Mouse (Mus musculus) MEL (cell line): ENCODE results near the gene Gm45337. TPM values are rescaled to one million over a fixed set of nuclear protein-coding genes. Genes with fewer than 3 reads are reported as not detected.

ENCODE experiments used
- DNase-seq: peaks from one replicate; pipeline ENCODE4 v3.0.0; 2011; ENCODE audit warnings: low read depth, low spot score
- H3K27ac ChIP-seq: 2 replicates; pipeline ENCODE4 v1.5.1; 2012; ENCODE audit warnings: low read depth, mild to moderate bottlenecking, control low read depth, low read length, moderate library complexity; ENCODE audit not compliant: control insufficient read depth
- H3K27me3 ChIP-seq, 2 experiments: fragments of 150-350 bp in 1 of 2; sonication (generic) in 1 of 2; 2 replicates each; pipeline ENCODE4 v1.6.1; 2012; ENCODE audit warnings: low read length in 2 of 2, mild to moderate bottlenecking in 2 of 2, improper control_type of control experiment in 1 of 2, moderate library complexity in 1 of 2; ENCODE audit not compliant: insufficient read depth in 2 of 2, control insufficient read depth in 1 of 2
- H3K36me3 ChIP-seq, 2 experiments: 2 replicates each; pipeline ENCODE4 v1.6.1; 2012 to 2014; ENCODE audit warnings: low read length in 2 of 2, improper control_type of control experiment in 1 of 2, inconsistent platforms in 1 of 2, mild to moderate bottlenecking in 1 of 2; ENCODE audit not compliant: insufficient read depth in 2 of 2, control insufficient read depth in 1 of 2
- H3K4me1 ChIP-seq, 2 experiments: fragments of 150-350 bp in 1 of 2; sonication (generic) in 1 of 2; 2 replicates each; pipeline ENCODE4 v1.6.1; 2012; ENCODE audit warnings: low read length in 2 of 2, improper control_type of control experiment in 1 of 2, mild to moderate bottlenecking in 1 of 2; ENCODE audit not compliant: insufficient read depth in 2 of 2, control insufficient read depth in 1 of 2
- H3K4me3 ChIP-seq, 2 experiments: fragments of 150-350 bp in 1 of 2; sonication (generic) in 1 of 2; 2 replicates each; pipeline ENCODE4 v1.5.1; 2012; ENCODE audit warnings: low read depth in 2 of 2, low read length in 2 of 2, mild to moderate bottlenecking in 2 of 2, moderate library complexity in 2 of 2, control low read depth in 1 of 2, improper control_type of control experiment in 1 of 2; ENCODE audit not compliant: control insufficient read depth in 1 of 2, insufficient read depth in 1 of 2
- H3K79me2 ChIP-seq: 2 replicates; pipeline ENCODE4 v1.6.1; 2012; ENCODE audit warnings: mild to moderate bottlenecking, low read length, moderate library complexity; ENCODE audit not compliant: control insufficient read depth, poor library complexity, insufficient read depth
- H3K9ac ChIP-seq: 2 replicates; pipeline ENCODE4 v1.6.1; 2012; ENCODE audit warnings: low read depth, mild to moderate bottlenecking, control low read depth, low read length, moderate library complexity; ENCODE audit not compliant: control insufficient read depth, poor library complexity, severe bottlenecking
- H3K9me3 ChIP-seq: fragments of 150-350 bp; sonication (generic); replicated peaks from 2 replicates; pipeline ENCODE4 v1.6.1; 2012; ENCODE audit warnings: mild to moderate bottlenecking, low read length, improper control_type of control experiment, moderate library complexity; ENCODE audit not compliant: insufficient read depth
- BHLHE40 ChIP-seq: IDR thresholded peaks from 2 replicates; pipeline ENCODE4 v1.6.1; 2012; ENCODE audit warnings: low read depth, mild to moderate bottlenecking, inconsistent platforms, low read length, improper control_type of control experiment, borderline replicate concordance
- CHD1 ChIP-seq: IDR thresholded peaks from 2 replicates; pipeline ENCODE4 v1.6.1; 2012; ENCODE audit warnings: low read depth, mild to moderate bottlenecking, inconsistent platforms, low read length, improper control_type of control experiment
- CHD2 ChIP-seq: IDR thresholded peaks from 2 replicates; pipeline ENCODE4 v1.6.1; 2011; ENCODE audit warnings: low read length, improper control_type of control experiment
- CTCF ChIP-seq, 3 experiments: IDR thresholded peaks in 2 of 3; conservative IDR thresholded peaks in 1 of 3; 2 replicates each; pipeline ENCODE4 v1.5.1; 2011 to 2012; ENCODE audit warnings: low read length in 3 of 3, low read depth in 2 of 3, mild to moderate bottlenecking in 2 of 3, improper control_type of control experiment in 1 of 3, inconsistent platforms in 1 of 3, mixed read lengths in 1 of 3, moderate library complexity in 1 of 3; ENCODE audit not compliant: control insufficient read depth in 1 of 3, insufficient read depth in 1 of 3, poor library complexity in 1 of 3, severe bottlenecking in 1 of 3
- E2F4 ChIP-seq: IDR thresholded peaks from 2 replicates; pipeline ENCODE4 v1.6.1; 2011; ENCODE audit warnings: low read depth, low read length, improper control_type of control experiment, borderline replicate concordance
- ELF1 ChIP-seq: IDR thresholded peaks from 2 replicates; pipeline ENCODE4 v1.6.1; 2014; ENCODE audit warnings: low read depth, mild to moderate bottlenecking, inconsistent platforms, low read length, improper control_type of control experiment, moderate library complexity
- ETS1 ChIP-seq: IDR thresholded peaks from 2 replicates; pipeline ENCODE4 v1.6.1; 2012; ENCODE audit warnings: low read depth, mild to moderate bottlenecking, inconsistent platforms, low read length, improper control_type of control experiment, moderate library complexity
- GATA1 ChIP-seq: IDR thresholded peaks from 2 replicates; pipeline ENCODE4 v1.6.1; 2011; ENCODE audit warnings: low read depth, low read length, improper control_type of control experiment
- HCFC1 ChIP-seq: IDR thresholded peaks from 2 replicates; pipeline ENCODE4 v1.6.1; 2012; ENCODE audit warnings: low read depth, mild to moderate bottlenecking, inconsistent platforms, low read length, improper control_type of control experiment, moderate library complexity
- JUND ChIP-seq: IDR thresholded peaks from 2 replicates; pipeline ENCODE4 v1.6.1; 2011; ENCODE audit warnings: low read depth, mild to moderate bottlenecking, improper control_type of control experiment, low read length
- MAFK ChIP-seq: IDR thresholded peaks from 2 replicates; pipeline ENCODE4 v1.6.1; 2011; ENCODE audit warnings: low read depth, mild to moderate bottlenecking, low read length, improper control_type of control experiment, borderline replicate concordance
- MAX ChIP-seq: IDR thresholded peaks from 2 replicates; pipeline ENCODE4 v1.6.1; 2011; ENCODE audit warnings: low read length, improper control_type of control experiment
- MAZ ChIP-seq: IDR thresholded peaks from 2 replicates; pipeline ENCODE4 v1.6.1; 2012; ENCODE audit warnings: low read depth, mild to moderate bottlenecking, inconsistent platforms, low read length, improper control_type of control experiment
- MXI1 ChIP-seq: IDR thresholded peaks from 2 replicates; pipeline ENCODE4 v1.6.1; 2011; ENCODE audit warnings: mild to moderate bottlenecking, low read depth, low read length, improper control_type of control experiment
- MYC ChIP-seq: IDR thresholded peaks from 2 replicates; pipeline ENCODE4 v1.6.1; 2011; ENCODE audit warnings: low read depth, mild to moderate bottlenecking, low read length, improper control_type of control experiment, moderate library complexity
- NELFE ChIP-seq: IDR thresholded peaks from 2 replicates; pipeline ENCODE4 v1.6.1; 2011; ENCODE audit warnings: low read depth, low read length, improper control_type of control experiment
- NRF1 ChIP-seq: IDR thresholded peaks from 2 replicates; pipeline ENCODE4 v1.6.1; 2014; ENCODE audit warnings: low read depth, mild to moderate bottlenecking, inconsistent platforms, low read length, improper control_type of control experiment, moderate library complexity; ENCODE audit not compliant: poor library complexity, insufficient read depth, severe bottlenecking
- POLR2A ChIP-seq, 2 experiments: IDR thresholded peaks; 2 replicates each; pipeline ENCODE4 v1.6.1; 2011 to 2012; ENCODE audit warnings: low read length in 2 of 2, mild to moderate bottlenecking in 2 of 2, control low read depth in 1 of 2, improper control_type of control experiment in 1 of 2, low read depth in 1 of 2, moderate library complexity in 1 of 2; ENCODE audit not compliant: control insufficient read depth in 1 of 2, insufficient read depth in 1 of 2, poor library complexity in 1 of 2
- POLR2AphosphoS2 ChIP-seq: IDR thresholded peaks from 2 replicates; pipeline ENCODE4 v1.6.1; 2011; ENCODE audit warnings: low read length, improper control_type of control experiment
- RAD21 ChIP-seq: IDR thresholded peaks from 2 replicates; pipeline ENCODE4 v1.6.1; 2011; ENCODE audit warnings: mild to moderate bottlenecking, low read depth, low read length, improper control_type of control experiment
- RCOR1 ChIP-seq: IDR thresholded peaks from 2 replicates; pipeline ENCODE4 v1.6.1; 2012; ENCODE audit warnings: low read depth, mild to moderate bottlenecking, inconsistent platforms, low read length, improper control_type of control experiment
- SMC3 ChIP-seq: IDR thresholded peaks from 2 replicates; pipeline ENCODE4 v1.6.1; 2011; ENCODE audit warnings: low read depth, low read length, improper control_type of control experiment
- TAL1 ChIP-seq: IDR thresholded peaks from 2 replicates; pipeline ENCODE4 v1.6.1; 2012; ENCODE audit warnings: mild to moderate bottlenecking, inconsistent platforms, low read length, moderate library complexity, mixed read lengths
- UBTF ChIP-seq: IDR thresholded peaks from 2 replicates; pipeline ENCODE4 v1.6.1; 2012; ENCODE audit warnings: low read depth, mild to moderate bottlenecking, inconsistent platforms, low read length, improper control_type of control experiment, moderate library complexity, borderline replicate concordance; ENCODE audit not compliant: insufficient read depth
- USF1 ChIP-seq: IDR thresholded peaks from 2 replicates; pipeline ENCODE4 v1.6.1; 2014; ENCODE audit warnings: low read depth, mild to moderate bottlenecking, inconsistent platforms, low read length, improper control_type of control experiment, moderate library complexity
- USF2 ChIP-seq, 2 experiments: IDR thresholded peaks; 2 replicates each; pipeline ENCODE4 v1.6.1; 2011 to 2012; ENCODE audit warnings: improper control_type of control experiment in 2 of 2, low read length in 2 of 2, borderline replicate concordance in 1 of 2, inconsistent platforms in 1 of 2, low read depth in 1 of 2, mild to moderate bottlenecking in 1 of 2; ENCODE audit not compliant: insufficient read depth in 1 of 2
- ZC3H11A ChIP-seq: IDR thresholded peaks from 2 replicates; pipeline ENCODE4 v1.6.1; 2012; ENCODE audit warnings: low read depth, mild to moderate bottlenecking, inconsistent platforms, low read length, improper control_type of control experiment
- ZKSCAN1 ChIP-seq: IDR thresholded peaks from 2 replicates; pipeline ENCODE4 v1.6.1; 2012; ENCODE audit warnings: low read depth, mild to moderate bottlenecking, inconsistent platforms, low read length, improper control_type of control experiment, moderate library complexity
- ZNF384 ChIP-seq: IDR thresholded peaks from 2 replicates; pipeline ENCODE4 v1.6.1; 2012; ENCODE audit warnings: low read depth, mild to moderate bottlenecking, inconsistent platforms, low read length, improper control_type of control experiment
- polyA plus RNA-seq, 2 experiments: library from polyadenylated mRNA; stranded (reverse) in 1 of 2; unstranded in 1 of 2; fragments of >175 nt in 1 of 2; fragments of >200 nt in 1 of 2; gene quantifications; 2 replicates each; pipeline versions ENCODE4 v1.2.1 to v1.2.4; 2012; ENCODE audit warnings: low replicate concordance in 2 of 2, low read depth in 1 of 2; ENCODE audit not compliant: insufficient read length in 2 of 2, insufficient read depth in 1 of 2, missing spikeins in 1 of 2
- total RNA-seq: library from RNA; depleted of rRNA; stranded (reverse); fragments of 300-350 nt; gene quantifications from 2 replicates; pipeline ENCODE4 v1.2.3, GENCODE M21; 2012

Gm45337 gene
- total and polyA plus RNA-seq, 3 experiments = not detected

GRCm38 (mm10) chr7:142096701-142097100 is 47.7 kb downstream of the Gm45337 start:
- no peak for DNase-seq
- Histone ChIP-seq H3K9ac (no peak overlapping the region), H3K36me3 (no peaks in the 10 kb centered on the region; a peak in 1 of 4 replicates), H3K4me1 (peaks cover 0 to 3% of the 10 kb centered on the region in 2 experiments; a peak in 1 of 4 replicates), H3K79me2 (no peaks in the 10 kb centered on the region), H3K27me3 (peaks cover 22 to 23% of the 10 kb centered on the region in 2 experiments), H3K27ac (no peak overlapping the region), H3K4me3 (no peak overlapping the region), H3K9me3 (no peaks in the 10 kb centered on the region)
- TF ChIP-seq MYC (no peak), MXI1 (no peak), UBTF (no peak), MAFK (no peak), TAL1 (no peak), USF2 (IDR thresholded peaks at IDR 0.05; ENCODE audit: borderline replicate concordance in 1 of 2, insufficient read depth in 1 of 2, low read depth in 1 of 2, low read length in 2 of 2) (no peak), POLR2AphosphoS2 (no peak), USF1 (no peak), RCOR1 (no peak), HCFC1 (no peak), BHLHE40 (no peak)

- no peak within 1 kb of the TSS for H3K27ac ChIP-seq
- TF ChIP-seq USF2 (IDR thresholded peaks at IDR 0.05; ENCODE audit: borderline replicate concordance in 1 of 2, insufficient read depth in 1 of 2, low read depth in 1 of 2, low read length in 2 of 2) = no peak
- TF ChIP-seq NRF1 = no peak
- peak; percentile 46; the same call in 1 of the 2 replicates for TF ChIP-seq USF1
- no peak for TF ChIP-seq POLR2A (IDR thresholded peaks at IDR 0.05; ENCODE audit: control insufficient read depth in 1 of 2, insufficient read depth in 1 of 2, low read depth in 1 of 2, low read length in 2 of 2, poor library complexity in 1 of 2)
- no peak for TF ChIP-seq CHD1
- no peak for TF ChIP-seq E2F4
- TF ChIP-seq MYC = no peak
- no peak for TF ChIP-seq MAX
- no peak for TF ChIP-seq GATA1
- no peak for TF ChIP-seq NELFE
- no peak for TF ChIP-seq TAL1
- TF ChIP-seq SMC3 = no peak
- TF ChIP-seq ZC3H11A = no peak
- no peak for TF ChIP-seq POLR2AphosphoS2
- no peak for TF ChIP-seq ZNF384
- no peak for TF ChIP-seq MXI1
- TF ChIP-seq CTCF (IDR thresholded peaks at IDR 0.05 in 2 of 3, conservative IDR thresholded peaks at IDR 0.05 in 1 of 3; ENCODE audit: control insufficient read depth in 1 of 3, insufficient read depth in 1 of 3, low read depth in 2 of 3, low read length in 3 of 3, poor library complexity in 1 of 3, severe bottlenecking in 1 of 3) = peak in 1 of 3 experiments; percentile 16; a peak in 1 of 6 replicates
- no peak for TF ChIP-seq JUND
- TF ChIP-seq CHD2 = no peak
- no peak for TF ChIP-seq ELF1
- TF ChIP-seq MAZ = no peak; the same call in 1 of the 2 replicates
- peak; percentile 83 for TF ChIP-seq ETS1
- no peak for TF ChIP-seq RAD21
- no peak for TF ChIP-seq ZKSCAN1
- TF ChIP-seq, all 39 proteins: peak for 3
- DNase-seq = peak; percentile 79
- Histone ChIP-seq H3K4me1 (peaks cover 0 to 3% of the 10 kb centered on the region in 2 experiments; a peak in 1 of 4 replicates), H3K36me3 (no peaks in the 10 kb centered on the region; a peak in 1 of 4 replicates), H3K79me2 (no peaks in the 10 kb centered on the region), H3K4me3 (peak within 1 kb of the TSS; percentile 52 to 62; a peak in 3 of 4 replicates), H3K9me3 (no peaks in the 10 kb centered on the region), H3K27me3 (peaks cover 10 to 20% of the 10 kb centered on the region in 2 experiments), H3K9ac (peak within 1 kb of the TSS; percentile 71)
These were observed 49.0 kb downstream of the Gm45337 start, which contains the start of gene Dusp8 for GRCm38 (mm10) chr7:142095183-142095931. Gene Dusp8, minus strand, starts transcription at chr7:142095843.
